Mouse (Mus musculus) adrenal gland, adult 10 weeks (tissue): ENCODE measurements around the gene Olfr921. TPM values are rescaled to one million over a fixed set of nuclear protein-coding genes. Genes with fewer than 3 reads are reported as not detected.

Experiments used
- polyA plus RNA-seq: library from polyadenylated mRNA; stranded (reverse); fragments of 350-450 nt; fragmentation: Illumina TruSeq; extraction: RNeasy Lipid Tissue Mini Kit (QIAGEN cat#74804); gene quantifications from one replicate; pipeline ENCODE4 v1.2.3, GENCODE M21; 2014; ENCODE audit warnings: low read depth, low replicate concordance

Olfr921 gene
- polyA plus RNA-seq, result not detected

GRCm38 (mm10) chr9:38772768-38773167 lies at the start of gene Olfr921:
Olfr921 (plus strand) TSS chr9:38773068.

GRCm38 (mm10) chr9:38751999-38752398 lies 20.9 kb upstream of the Olfr921 start, which contains the start of gene Olfr920:
Olfr920 (plus strand) TSS chr9:38752299.

GRCm38 (mm10) chr9:38814314-38814713 lies 41.4 kb downstream of the Olfr921 start, which contains the start of gene Olfr922:
Olfr922 (plus strand) TSS chr9:38814614.

GRCm38 (mm10) chr9:38826245-38826644 lies 53.4 kb downstream of the Olfr921 start, which contains the start of gene Olfr923:
Olfr923 (plus strand) TSS chr9:38826545.

Other genes starting within 250 kb of the Olfr921 start
- gene Olfr910, start 235.2 kb upstream of the Olfr921 start, polyA plus RNA-seq, result not detected
- gene Olfr912, start 192.9 kb upstream of the Olfr921 start, polyA plus RNA-seq, result not detected
- not detected for gene Olfr913, start 180.3 kb upstream of the Olfr921 start, polyA plus RNA-seq
- gene Olfr914, start 168.0 kb upstream of the Olfr921 start, polyA plus RNA-seq, result not detected
- not detected for gene Olfr916, start 113.2 kb upstream of the Olfr921 start, polyA plus RNA-seq
- not detected for gene Olfr917, start 107.2 kb upstream of the Olfr921 start, polyA plus RNA-seq
- gene Olfr918, start 98.5 kb upstream of the Olfr921 start, polyA plus RNA-seq, result not detected
- gene Olfr919, start 69.4 kb upstream of the Olfr921 start, polyA plus RNA-seq, result not detected
- 120 TPM for gene Vwa5a, start 54.8 kb upstream of the Olfr921 start, polyA plus RNA-seq
- gene Olfr920, start 20.8 kb upstream of the Olfr921 start, polyA plus RNA-seq, result 2.5 TPM
- not detected for gene Olfr922, start 41.5 kb downstream of the Olfr921 start, polyA plus RNA-seq
- gene Olfr923, start 53.5 kb downstream of the Olfr921 start, polyA plus RNA-seq, result not detected
- not detected for gene Olfr924, start 71.4 kb downstream of the Olfr921 start, polyA plus RNA-seq
- gene Olfr26, start 82.0 kb downstream of the Olfr921 start, polyA plus RNA-seq, result not detected
- gene Olfr926, start 104.1 kb downstream of the Olfr921 start, polyA plus RNA-seq, result not detected
- gene Olfr930, start 156.7 kb downstream of the Olfr921 start, polyA plus RNA-seq, result not detected
- not detected for gene Olfr933, start 199.2 kb downstream of the Olfr921 start, polyA plus RNA-seq
- not detected for gene Olfr934, start 215.2 kb downstream of the Olfr921 start, polyA plus RNA-seq
- gene Olfr935, start 226.6 kb downstream of the Olfr921 start, polyA plus RNA-seq, result not detected